In the genomic region with DNA sequence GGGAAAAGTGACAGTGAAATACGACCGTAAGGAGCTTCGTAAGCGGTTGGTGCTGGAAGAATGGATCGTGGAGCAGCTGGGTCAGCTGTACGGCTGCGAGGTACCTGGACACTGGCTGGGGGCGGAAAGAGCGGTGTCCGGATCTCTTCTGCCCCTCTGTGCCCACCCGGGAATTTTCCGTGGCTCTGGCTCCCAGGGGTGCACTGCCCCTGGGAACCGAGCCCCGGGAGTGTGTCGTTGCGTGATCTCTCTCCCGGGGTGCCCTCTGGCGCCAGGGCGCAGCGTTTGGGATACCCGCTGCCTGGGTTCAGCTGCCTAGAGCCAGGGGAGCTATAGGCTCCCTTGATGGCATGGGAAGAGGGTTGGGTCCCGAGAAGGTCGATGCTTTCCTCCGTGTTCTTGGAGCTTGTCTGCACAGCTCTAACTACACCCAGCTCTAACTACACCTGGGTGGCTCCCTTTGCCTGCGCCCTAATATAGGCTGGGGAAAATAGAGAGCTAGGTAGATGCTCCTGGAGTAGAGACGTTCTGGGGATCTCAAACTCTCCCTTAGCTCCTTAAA, we compare ENCODE assay signal across 9 mouse cellular contexts. TPM values are rescaled to one million over a fixed set of nuclear protein-coding genes. Genes with fewer than 3 reads are reported as not detected.
DNase-seq lines count a peak whose midpoint lies in the region; ATAC-seq and TF ChIP-seq lines count a peak whose summit lies in the region.
"Had no signal": no experiment of that assay in that cellular context is flagged by ENCODE, and none has a peak within 500 bp of the region (broad histone marks: within the 10 kb centered on the region; RNA-seq: fewer than 3 reads in every experiment).

No protein-coding gene starts in this region.

- peak overlapping the region; percentile 76 for H3K4me2 ChIP-seq in hindbrain, postnatal 0 days (ENCODE audit: low read depth, low read length)
- H3K4me2 ChIP-seq in liver, embryonic 11.5 days = peak overlapping the region; percentile 89
- peak overlapping the region; percentile 53 for H3K4me2 ChIP-seq in neural tube, embryonic 14.5 days (ENCODE audit: low read depth, low read length)

- no peaks in the 10 kb centered on the region for H3K36me3 ChIP-seq in liver, adult 2 months (ENCODE audit: control insufficient read depth, insufficient read depth, low read length)
- H3K36me3 ChIP-seq in hindbrain, postnatal 0 days (ENCODE audit: insufficient read depth, low read length) = no peaks in the 10 kb centered on the region
- H3K36me3 ChIP-seq in liver, embryonic 11.5 days (ENCODE audit: control insufficient read depth, insufficient read depth, low read length) = no peaks in the 10 kb centered on the region
- no peaks in the 10 kb centered on the region for H3K36me3 ChIP-seq in neural tube, embryonic 14.5 days (ENCODE audit: control insufficient read depth, insufficient read depth, low read length)

- H3K4me3 ChIP-seq in liver, adult 2 months (ENCODE audit: insufficient read depth, low read depth, low read length) = peak overlapping the region; percentile 26; the same call in 1 of the 2 replicates
- H3K4me3 ChIP-seq in gastrocnemius, adult 2 months = peak overlapping the region; percentile 85
- H3K4me3 ChIP-seq in hindbrain, postnatal 0 days (ENCODE audit: low read length) = peak overlapping the region; percentile 89
- H3K4me3 ChIP-seq in liver, embryonic 11.5 days (ENCODE audit: low read depth, low read length) = peak overlapping the region; percentile 57
- H3K4me3 ChIP-seq in neural tube, embryonic 14.5 days (ENCODE audit: low read depth, low read length) = peak overlapping the region; percentile 69

- peaks cover 9% of the 10 kb centered on the region for H3K27me3 ChIP-seq in liver, adult 2 months (ENCODE audit: control insufficient read depth, insufficient read depth, low read length)
- no peaks in the 10 kb centered on the region for H3K27me3 ChIP-seq in hindbrain, postnatal 0 days (ENCODE audit: insufficient read depth, low read length)
- H3K27me3 ChIP-seq in liver, embryonic 11.5 days (replicated peaks; ENCODE audit: control insufficient read depth, insufficient read depth, low read length) = peaks cover 25% of the 10 kb centered on the region
- no peaks in the 10 kb centered on the region for H3K27me3 ChIP-seq in neural tube, embryonic 14.5 days (ENCODE audit: control insufficient read depth, insufficient read depth, low read length)

- intact Hi-C loops in gastrocnemius, adult 2 months (cut with DNase I) = loop anchor here (1.0 to 2.0 kb wide), 2 partner anchors 30 to 48 kb away; no protein-coding TSS in a partner anchor

- H3K27ac ChIP-seq in liver, adult 2 months (replicated peaks; ENCODE audit: insufficient read depth, low read depth, low read length) = no peak overlapping the region
- H3K27ac ChIP-seq in gastrocnemius, adult 2 months = peak overlapping the region; percentile 93
- H3K27ac ChIP-seq in hindbrain, postnatal 0 days = peak overlapping the region; percentile 92
- H3K27ac ChIP-seq in liver, embryonic 11.5 days (ENCODE audit: low read depth, low read length) = no peak overlapping the region
- peak overlapping the region; percentile 80 for H3K27ac ChIP-seq in neural tube, embryonic 14.5 days (ENCODE audit: low read depth, low read length)

- no peaks in the 10 kb centered on the region for H3K79me2 ChIP-seq in liver, adult 2 months (ENCODE audit: control insufficient read depth, insufficient read depth, low read length)

- no peaks in the 10 kb centered on the region for H3K9me3 ChIP-seq in hindbrain, postnatal 0 days (ENCODE audit: low read length)
- H3K9me3 ChIP-seq in liver, embryonic 11.5 days (ENCODE audit: control insufficient read depth, low read length) = no peaks in the 10 kb centered on the region
- H3K9me3 ChIP-seq in neural tube, embryonic 14.5 days (ENCODE audit: control insufficient read depth, low read length) = no peaks in the 10 kb centered on the region

- no peak for TF ChIP-seq CTCF in liver, adult 2 months (IDR thresholded peaks at IDR 0.05; ENCODE audit: low read depth, low read length)
- peak; percentile 36; the same call in 1 of the 2 replicates for TF ChIP-seq CTCF in gastrocnemius, adult 2 months (IDR thresholded peaks at IDR 0.05)
- peak; percentile 23; the same call in 1 of the 2 replicates for TF ChIP-seq CTCF in hindbrain, postnatal 0 days (IDR thresholded peaks at IDR 0.05; ENCODE audit: low read depth)

- no peak for DNase-seq in liver, adult 2 months (ENCODE audit: extremely low read depth, low read depth, low spot score)
- DNase-seq in liver = no peak
- peak; percentile 30 for DNase-seq in cerebellum, adult 8-10 months
- DNase-seq in gastrocnemius, adult 2 months = peak; percentile 76
- DNase-seq in hindbrain, postnatal 0 days (ENCODE audit: low spot score) = peak; percentile 55
- no peak for DNase-seq in liver, embryonic 11.5 days (ENCODE audit: low spot score)
- no peak for DNase-seq in B cell, adult 2 months

- no peak for TF ChIP-seq POLR2A in liver, adult 2 months (IDR thresholded peaks at IDR 0.05; ENCODE audit: extremely low read depth, insufficient read depth, low read length)

- under 1% methylated on average over 26 of the region's 26 CpGs for WGBS in liver, adult 2 months
- under 1% methylated on average over 26 of the region's 26 CpGs for WGBS in hindbrain, postnatal 0 days
- WGBS in liver, embryonic 11.5 days = 3% methylated on average over 26 of the region's 26 CpGs
- 2% methylated on average over 24 of the region's 26 CpGs for WGBS in neural tube, embryonic 14.5 days

- H3K4me1 ChIP-seq in liver, adult 2 months (ENCODE audit: control insufficient read depth, insufficient read depth, low read length) = no peaks in the 10 kb centered on the region
- H3K4me1 ChIP-seq in hindbrain, postnatal 0 days (ENCODE audit: insufficient read depth, low read length) = peaks cover 9% of the 10 kb centered on the region; the same call in 1 of the 2 replicates
- H3K4me1 ChIP-seq in liver, embryonic 11.5 days (replicated peaks; ENCODE audit: control insufficient read depth, insufficient read depth, low read length) = no peaks in the 10 kb centered on the region
- H3K4me1 ChIP-seq in neural tube, embryonic 14.5 days (ENCODE audit: control insufficient read depth, insufficient read depth, low read length) = no peaks in the 10 kb centered on the region

- ATAC-seq in hindbrain, postnatal 0 days = peak; percentile 51
- no peak for ATAC-seq in liver, embryonic 11.5 days (replicated peaks; ENCODE audit: low FRiP score)
- ATAC-seq in neural tube, embryonic 14.5 days (ENCODE audit: low read depth) = peak; percentile 65

- no peak overlapping the region for H3K9ac ChIP-seq in liver, adult 2 months (ENCODE audit: low read depth, low read length)
- peak overlapping the region; percentile 85 for H3K9ac ChIP-seq in hindbrain, postnatal 0 days (replicated peaks; ENCODE audit: low read length)
- no peak overlapping the region for H3K9ac ChIP-seq in liver, embryonic 11.5 days (ENCODE audit: low read depth, low read length)
- peak overlapping the region; percentile 78 for H3K9ac ChIP-seq in neural tube, embryonic 14.5 days (replicated peaks; ENCODE audit: low read depth, low read length)

RNA-seq across cellular contexts. Expression of gene Ppp1r14c, which starts 1.1 kb away (rescaled TPM):
- not detected in 2 replicates for total RNA-seq in liver, adult 2 months (2014; rRNA removed)
- not detected in 2 replicates for polyA plus RNA-seq in liver, adult 2 months (2012; rRNA removed)
- total RNA-seq in gastrocnemius, adult 2 months (2021) = 10 to 100 TPM; 78.5 to 82.6 TPM
- total RNA-seq in hindbrain, postnatal 0 days (2014; rRNA removed) = 73.1 and 83.1 TPM in 2 replicates
- 93.7 and 101 TPM in 2 replicates for polyA plus RNA-seq in hindbrain, postnatal 0 days (2015; fragmentation: Nextera tagmentation; extraction: Ambion mirVana)
- 1.9 and 3.1 TPM in 2 replicates for polyA plus RNA-seq in liver, embryonic 11.5 days (2014; fragmentation: Nextera tagmentation; extraction: Ambion mirVana)
- polyA plus RNA-seq in neural tube, embryonic 14.5 days (2014; fragmentation: Nextera tagmentation; extraction: Ambion mirVana) = 57.3 and 69.0 TPM in 2 replicates
- total RNA-seq: MEL had no signal

Comparison
In these comparisons a context has a peak if more than half of its experiments do, and no peak if none do; other contexts are left out.
1. DNase-seq: peak in cerebellum, adult 8-10 months (single experiment), gastrocnemius, adult 2 months (single experiment) and hindbrain, postnatal 0 days (single experiment); none in liver, adult 2 months (single experiment), liver (single experiment), liver, embryonic 11.5 days (single experiment) and B cell, adult 2 months (0 of 2).
2. H3K27ac ChIP-seq: peak in gastrocnemius, adult 2 months (single experiment), hindbrain, postnatal 0 days (single experiment) and neural tube, embryonic 14.5 days (single experiment); none in liver, adult 2 months (single experiment) and liver, embryonic 11.5 days (single experiment).
3. H3K4me3 ChIP-seq: peak in every context shown above with its lines; median percentile 89 in hindbrain, postnatal 0 days; 85 in gastrocnemius, adult 2 months; 69 in neural tube, embryonic 14.5 days; 57 in liver, embryonic 11.5 days; 26 in liver, adult 2 months.
4. H3K9ac ChIP-seq: peak in hindbrain, postnatal 0 days (single experiment) and neural tube, embryonic 14.5 days (single experiment); none in liver, adult 2 months (single experiment) and liver, embryonic 11.5 days (single experiment).
5. RNA of gene Ppp1r14c, which starts 1.1 kb away (polyA plus RNA-seq): 93.7 to 101 TPM in hindbrain, postnatal 0 days and 57.3 to 69.0 TPM in neural tube, embryonic 14.5 days; 1.9 to 3.1 TPM in liver, embryonic 11.5 days and not detected in liver, adult 2 months; every median in the first group is over 10 times any median in the second.
6. Peak in every context shown above with its lines, with median percentiles within 50 percentile points of each other: H3K4me2 ChIP-seq.